Mouse (Mus musculus) ES-E14 (cell line): Measurements from ENCODE around the gene Cbl.

Source experiments
- CHD2 ChIP-seq: IDR thresholded peaks from 2 replicates; pipeline ENCODE4 v1.6.1; 2014; ENCODE audit warnings: mild to moderate bottlenecking, low read depth, low read length, inconsistent platforms
- HCFC1 ChIP-seq: IDR thresholded peaks from 2 replicates; pipeline ENCODE4 v1.6.1; 2012; ENCODE audit warnings: low read length, inconsistent platforms, borderline replicate concordance; ENCODE audit not compliant: insufficient read depth
- MAFK ChIP-seq: IDR thresholded peaks from 2 replicates; pipeline ENCODE4 v1.6.1; 2014; ENCODE audit warnings: mild to moderate bottlenecking, low read depth, low read length, inconsistent platforms; ENCODE audit not compliant: insufficient read depth
- ZC3H11A ChIP-seq: IDR thresholded peaks from 2 replicates; pipeline ENCODE4 v1.6.1; 2012; ENCODE audit warnings: low read depth, mild to moderate bottlenecking, inconsistent platforms, low read length, borderline replicate concordance
- ZNF384 ChIP-seq: IDR thresholded peaks from 2 replicates; pipeline ENCODE4 v1.6.1; 2012; ENCODE audit warnings: low read depth, low read length, inconsistent platforms

GRCm38 (mm10) chr9:44126746-44127145, 107.1 kb downstream of the Cbl start:
- TF ChIP-seq ZC3H11A (no peak), CHD2 (no peak), HCFC1 (no peak), MAFK (no peak), ZNF384 (no peak)
